Mouse (Mus musculus) stomach, embryonic 16.5 days (tissue): ENCODE data around the gene Rpl23. TPM values are rescaled to one million over a fixed set of nuclear protein-coding genes. Genes with fewer than 3 reads are reported as not detected.

Experiments
- ATAC-seq: fragments of 200-750 bp; cut with Nextera tagmentation; 2 replicates; pipeline ENCODE4 v1.8.0; 2017; ENCODE audit warnings: moderate number of reproducible peaks, moderate TSS enrichment; ENCODE audit not compliant: insufficient read depth, low FRiP score
- H3K27ac ChIP-seq: fragments of 300-500 bp; sonication (generic); 2 replicates; pipeline ENCODE4 v1.5.1; 2014; ENCODE audit warnings: low read length
- H3K27me3 ChIP-seq: fragments of 300-500 bp; sonication (generic); 2 replicates; pipeline ENCODE4 v1.6.1; 2014; ENCODE audit warnings: low read length, control low read depth, mixed read lengths; ENCODE audit not compliant: control insufficient read depth, insufficient read depth
- H3K36me3 ChIP-seq: fragments of 300-500 bp; sonication (generic); 2 replicates; pipeline ENCODE4 v1.6.1; 2014; ENCODE audit warnings: low read length; ENCODE audit not compliant: control insufficient read depth, insufficient read depth
- H3K4me1 ChIP-seq: fragments of 300-500 bp; sonication (generic); 2 replicates; pipeline ENCODE4 v1.6.1; 2014; ENCODE audit warnings: low read length, control low read depth, mixed read lengths; ENCODE audit not compliant: control insufficient read depth, insufficient read depth
- H3K4me2 ChIP-seq: fragments of 300-500 bp; sonication (generic); 2 replicates; pipeline ENCODE4 v1.6.1; 2014; ENCODE audit warnings: low read depth, low read length, mixed read lengths
- H3K4me3 ChIP-seq: fragments of 300-500 bp; sonication (generic); replicated peaks from 2 replicates; pipeline ENCODE4 v1.5.1; 2014; ENCODE audit warnings: mild to moderate bottlenecking, low read length
- H3K9ac ChIP-seq: fragments of 300-500 bp; sonication (generic); 2 replicates; pipeline ENCODE4 v1.6.1; 2014; ENCODE audit warnings: low read length
- H3K9me3 ChIP-seq: fragments of 300-500 bp; sonication (generic); replicated peaks from 2 replicates; pipeline ENCODE4 v1.6.1; 2016; ENCODE audit warnings: low read length, control low read depth; ENCODE audit not compliant: control insufficient read depth
- WGBS: fragments of 180-500 bp; shearing (Covaris S2); extraction: QIAGEN DNeasy Blood & Tissue Kit; methylation state at CpG from one replicate; pipeline ENCODE4 v1.1.7; 2014; 5-methylcytosine and 5-hydroxymethylcytosine counted together
- polyA plus RNA-seq: library from polyadenylated mRNA; unstranded; fragments of >200 nt; fragmentation: Nextera tagmentation; extraction: Ambion mirVana; gene quantifications from 2 replicates; pipeline ENCODE4 v1.2.1, GENCODE M21; 2015

The Rpl23 gene
- polyA plus RNA-seq, 1 experiment from 2014 or later = 586 TPM

- Histone ChIP-seq H3K27ac (no peak overlapping the region), H3K4me1 (peaks cover 14% of the 10 kb centered on the region), H3K4me2 (peak overlapping the region; percentile 72), H3K27me3 (no peaks in the 10 kb centered on the region), H3K9me3 (no peaks in the 10 kb centered on the region), H3K9ac (peak overlapping the region; percentile 99), H3K4me3 (peak overlapping the region; percentile 98), H3K36me3 (peaks cover 33% of the 10 kb centered on the region)
- 82% methylated on average over 2 of the region's 2 CpGs for WGBS
- no peak for ATAC-seq
Measured at GRCm38 (mm10) chr11:97779968-97780701, 2.1 kb downstream of the Rpl23 start.

- peaks cover 14% of the 10 kb centered on the region for H3K4me1 ChIP-seq
- peaks cover 33% of the 10 kb centered on the region for H3K36me3 ChIP-seq
- H3K9ac ChIP-seq = no peak overlapping the region
- 86% methylated on average over 1 of the region's 1 CpGs for WGBS
- H3K4me2 ChIP-seq = no peak overlapping the region
- no peak overlapping the region for H3K27ac ChIP-seq
- no peaks in the 10 kb centered on the region for H3K9me3 ChIP-seq
- no peaks in the 10 kb centered on the region for H3K27me3 ChIP-seq
- no peak overlapping the region for H3K4me3 ChIP-seq
- no peak for ATAC-seq
Measured at GRCm38 (mm10) chr11:97778918-97779317, 3.3 kb downstream of the Rpl23 start.

- Histone ChIP-seq H3K9me3 (no peaks in the 10 kb centered on the region), H3K27me3 (no peaks in the 10 kb centered on the region), H3K27ac (no peak overlapping the region), H3K4me2 (no peak overlapping the region), H3K36me3 (peaks cover 33% of the 10 kb centered on the region), H3K4me1 (peaks cover 14% of the 10 kb centered on the region), H3K9ac (no peak overlapping the region), H3K4me3 (no peak overlapping the region)
- WGBS = 47% methylated on average over 2 of the region's 2 CpGs
- ATAC-seq = 0 out of 2 replicates have a peak, but pooled peaks have one; percentile 18
Measured at GRCm38 (mm10) chr11:97777129-97777529, 5.1 kb downstream of the Rpl23 start.

- no peaks in the 10 kb centered on the region for H3K27me3 ChIP-seq
- no peaks in the 10 kb centered on the region for H3K9me3 ChIP-seq
- no peak overlapping the region for H3K4me2 ChIP-seq
- peaks cover 14% of the 10 kb centered on the region for H3K4me1 ChIP-seq
- no peak overlapping the region for H3K27ac ChIP-seq
- no peak overlapping the region for H3K9ac ChIP-seq
- no peak overlapping the region for H3K4me3 ChIP-seq
- H3K36me3 ChIP-seq = peaks cover 33% of the 10 kb centered on the region
- 55% methylated on average over 5 of the region's 5 CpGs for WGBS
- ATAC-seq = no peak
Measured at GRCm38 (mm10) chr11:97776497-97777128, 5.6 kb downstream of the Rpl23 start.

GRCm38 (mm10) chr11:97775808-97776496 lies 6.3 kb downstream of the Rpl23 start, which contains the start of gene 1700001P01Rik:
Gene 1700001P01Rik, minus strand, starts transcription at chr11:97775918.
- H3K36me3 ChIP-seq = peaks cover 32% of the 10 kb centered on the region
- peaks cover 13% of the 10 kb centered on the region for H3K4me1 ChIP-seq
- H3K27me3 ChIP-seq = no peaks in the 10 kb centered on the region
- no peak within 1 kb of the TSS for H3K4me2 ChIP-seq
- H3K9ac ChIP-seq = no peak within 1 kb of the TSS
- ATAC-seq = no peak
- no peak within 1 kb of the TSS for H3K27ac ChIP-seq
- H3K4me3 ChIP-seq = no peak within 1 kb of the TSS
- no peaks in the 10 kb centered on the region for H3K9me3 ChIP-seq
- 49% methylated on average over 17 of the region's 17 CpGs for WGBS

- 79% methylated on average over 13 of the region's 13 CpGs for WGBS
- no peak overlapping the region for H3K9ac ChIP-seq
- H3K27me3 ChIP-seq = no peaks in the 10 kb centered on the region
- peaks cover 27% of the 10 kb centered on the region for H3K36me3 ChIP-seq
- ATAC-seq = no peak
- no peak overlapping the region for H3K27ac ChIP-seq
- no peak overlapping the region for H3K4me2 ChIP-seq
- no peaks in the 10 kb centered on the region for H3K9me3 ChIP-seq
- H3K4me3 ChIP-seq = no peak overlapping the region
- H3K4me1 ChIP-seq = peaks cover 5% of the 10 kb centered on the region
Measured at GRCm38 (mm10) chr11:97775186-97775585, 7.1 kb downstream of the Rpl23 start.

- H3K36me3 ChIP-seq = no peaks in the 10 kb centered on the region
- ATAC-seq = no peak
- WGBS = 79% methylated on average over 14 of the region's 14 CpGs
- no peak overlapping the region for H3K27ac ChIP-seq
- no peak overlapping the region for H3K4me3 ChIP-seq
- no peaks in the 10 kb centered on the region for H3K9me3 ChIP-seq
- no peak overlapping the region for H3K4me2 ChIP-seq
- no peaks in the 10 kb centered on the region for H3K4me1 ChIP-seq
- no peaks in the 10 kb centered on the region for H3K27me3 ChIP-seq
- H3K9ac ChIP-seq = no peak overlapping the region
Measured at GRCm38 (mm10) chr11:97771410-97771809, 10.8 kb downstream of the Rpl23 start.

GRCm38 (mm10) chr11:97769704-97770103 lies 12.5 kb downstream of the Rpl23 start:
- 25% methylated on average over 2 of the region's 2 CpGs for WGBS
- peak; percentile 74 for ATAC-seq

More at GRCm38 (mm10) chr11:97769704-97770103, 12.5 kb downstream of the Rpl23 start:
- H3K4me3 ChIP-seq = no peak overlapping the region
- H3K36me3 ChIP-seq = no peaks in the 10 kb centered on the region
- H3K4me1 ChIP-seq = peaks cover 8% of the 10 kb centered on the region; the same call in 1 of the 2 replicates
- no peak overlapping the region for H3K4me2 ChIP-seq
- no peak overlapping the region for H3K9ac ChIP-seq
- H3K27me3 ChIP-seq = no peaks in the 10 kb centered on the region
- H3K9me3 ChIP-seq = no peaks in the 10 kb centered on the region
- no peak overlapping the region for H3K27ac ChIP-seq
